Mouse (Mus musculus): ENCODE results near the gene Nodal. TPM values are rescaled to one million over a fixed set of nuclear protein-coding genes. Genes with fewer than 3 reads are reported as not detected.
A peak's percentile ranks its signal among the peaks of the same experiment; 100 is the strongest.

Nodal gene
- total RNA-seq, 2 experiments from 2014 or later = 0.10 TPM; not detected in 1

DNA sequence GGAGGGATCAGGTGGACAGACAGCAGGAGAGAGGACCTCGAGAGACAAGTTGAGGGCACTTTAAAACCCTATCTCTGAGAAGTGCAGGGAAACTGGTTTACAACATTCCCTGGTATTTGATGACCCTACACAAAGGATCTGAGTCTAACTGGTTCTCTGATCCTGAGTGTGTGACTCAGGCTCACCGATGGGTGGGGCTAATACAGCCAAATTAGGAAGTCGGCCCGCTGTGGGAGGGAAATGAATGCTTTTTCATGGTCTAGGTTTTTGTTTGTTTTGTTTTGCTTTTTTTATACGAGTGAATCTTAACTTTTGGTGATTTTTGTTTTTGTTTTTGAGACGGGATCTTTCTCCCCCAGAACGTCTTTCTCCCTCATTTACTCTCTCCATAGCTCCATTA, 51.1 kb downstream of the Nodal start:
- intact Hi-C loops (cut with DNase I) = loop anchor here (5.0 kb wide), 1 partner anchor 133 kb away; no protein-coding TSS in a partner anchor
- no peak for DNase-seq

DNA sequence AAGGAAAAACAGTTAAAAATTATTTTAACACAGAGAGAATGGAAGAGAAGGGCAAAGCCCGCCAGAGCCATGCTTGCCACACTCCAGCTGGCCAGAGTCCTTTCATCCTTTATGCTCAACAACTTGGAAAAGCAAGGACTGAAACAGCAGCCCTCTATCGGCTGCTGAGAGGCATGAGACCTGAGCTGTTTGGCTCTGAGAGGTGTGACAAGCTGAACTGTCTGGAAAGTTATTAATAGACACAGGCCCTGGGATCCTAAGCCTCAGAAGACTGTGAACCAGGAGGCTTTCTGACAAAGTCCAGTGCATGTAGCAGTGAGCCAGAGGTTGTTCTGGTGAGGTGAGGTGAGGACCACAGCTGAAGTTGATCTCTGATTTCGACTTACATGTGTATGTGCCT, 55.9 kb downstream of the Nodal start:
- intact Hi-C loops (cut with DNase I) = loop anchor here (5.0 kb wide), 1 partner anchor 131 kb away; no protein-coding TSS in a partner anchor
- peak; percentile 11 to 31 for DNase-seq

DNA sequence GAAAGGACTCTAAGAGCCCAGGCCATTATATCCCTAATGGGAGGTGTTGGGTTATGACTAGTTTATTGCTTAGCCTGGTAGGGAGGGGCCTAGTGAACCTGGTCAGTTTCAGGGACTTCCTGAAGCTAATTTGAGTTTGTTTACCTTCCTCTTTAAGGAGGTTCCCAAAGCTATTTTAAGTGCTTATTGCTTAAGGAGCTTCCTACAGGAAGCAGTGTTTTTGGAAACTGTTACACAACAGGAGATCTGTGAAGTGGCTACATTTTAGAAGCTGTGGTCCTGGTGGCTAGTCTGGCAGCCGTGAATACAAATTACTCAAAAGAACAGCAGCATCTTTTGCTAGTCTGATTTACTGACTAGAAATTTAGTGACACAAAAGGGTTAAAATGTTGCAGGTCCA, 56.6 kb downstream of the Nodal start:
- intact Hi-C loops (cut with DNase I) = loop anchor here (5.0 kb wide), 1 partner anchor 132 kb away; no protein-coding TSS in a partner anchor
- no peak for DNase-seq

Other genes with a start within 250 kb of the Nodal start
- 1 to 10 TPM in 1 of 2 experiments, under 1 TPM in 1; 0.31 to 6.1 TPM for gene Tbata, start 246.0 kb upstream of the Nodal start, total RNA-seq (2021)
- gene Adamts14, start 144.5 kb upstream of the Nodal start, total RNA-seq (2021) = 1 to 10 TPM; 3.5 to 4.3 TPM
- not detected for gene Prf1, start 120.1 kb upstream of the Nodal start, total RNA-seq (2021)
- 10 to 100 TPM; 32.0 to 36.8 TPM for gene Pald1, start 34.4 kb upstream of the Nodal start, total RNA-seq (2021)
- 10 to 100 TPM; 75.1 to 75.5 TPM for gene Eif4ebp2, start 34.7 kb downstream of the Nodal start, total RNA-seq (2021)
- 10 to 100 TPM; 24.5 to 25.8 TPM for gene Lrrc20, start 57.8 kb downstream of the Nodal start, total RNA-seq (2021)
- gene Npffr1, start 177.5 kb downstream of the Nodal start, total RNA-seq (2021) = not detected
- gene Ppa1, start 230.6 kb downstream of the Nodal start, total RNA-seq (2021) = 10 to 100 TPM; 47.1 to 47.4 TPM

Data from heart, postnatal 14 days (tissue).